Mouse (Mus musculus) spleen, embryonic (tissue): ENCODE data around the gene Ddx46.
"Not testable (repeated sequence)": the region's sequence is repeated elsewhere in the genome, so short reads cannot be mapped to it uniquely, and the experiment has no call there.

Experiments
- CTCF ChIA-PET: fragments of 350-600 bp; sonication (Branson Sonifier 250); formaldehyde crosslinking; loops from one replicate; lab custom pipeline; 2022; lab: Charles Lee

Ddx46 gene

GRCm38 (mm10) chr13:55634639-55635127, at the start of gene Ddx46:
Gene Ddx46, plus strand, starts transcription at chr13:55635027.
- CTCF ChIA-PET, result no interaction called here

- CTCF ChIA-PET, result no interaction called here
Measured at GRCm38 (mm10) chr13:55591961-55592490, 42.8 kb upstream of the Ddx46 start.

- CTCF ChIA-PET, result interaction anchor here (0.9 kb wide), 1 partner anchor 34 kb away, joined by 3 read pairs; no protein-coding TSS in a partner anchor
Measured at GRCm38 (mm10) chr13:55592512-55593253, 42.1 kb upstream of the Ddx46 start.

GRCm38 (mm10) chr13:55593254-55593747, 41.5 kb upstream of the Ddx46 start:
- CTCF ChIA-PET, result interaction anchor here (0.9 kb wide), 1 partner anchor 33 kb away, joined by 3 read pairs; no protein-coding TSS in a partner anchor

- CTCF ChIA-PET, result no interaction called here
Measured at GRCm38 (mm10) chr13:55595375-55595774, 39.5 kb upstream of the Ddx46 start.

- CTCF ChIA-PET, result no interaction called here
Measured at GRCm38 (mm10) chr13:55596802-55597201, 38.0 kb upstream of the Ddx46 start.

GRCm38 (mm10) chr13:55599566-55600540, 35.0 kb upstream of the Ddx46 start, which contains the start of gene B4galt7:
Gene B4galt7, plus strand, starts transcription at chr13:55599896.
- CTCF ChIA-PET, result no interaction called here

- CTCF ChIA-PET, result no interaction called here
Measured at GRCm38 (mm10) chr13:55600657-55601056, 34.2 kb upstream of the Ddx46 start.

- CTCF ChIA-PET, result interaction anchor here (0.5 kb wide), 1 partner anchor 1013 kb away, joined by 6 read pairs; no protein-coding TSS in a partner anchor
Measured at GRCm38 (mm10) chr13:55601611-55602010, 33.2 kb upstream of the Ddx46 start.

GRCm38 (mm10) chr13:55604606-55605005, 30.2 kb upstream of the Ddx46 start:
- CTCF ChIA-PET, result interaction anchor here (0.6 kb wide), 1 partner anchor 946 kb away, joined by 4 read pairs; no protein-coding TSS in a partner anchor

- CTCF ChIA-PET, result interaction anchor here (0.6 kb wide), 1 partner anchor 129 kb away, joined by 13 read pairs; no protein-coding TSS in a partner anchor
Measured at GRCm38 (mm10) chr13:55606899-55607623, 27.8 kb upstream of the Ddx46 start.

GRCm38 (mm10) chr13:55607624-55608006, 27.2 kb upstream of the Ddx46 start:
- CTCF ChIA-PET, result no interaction called here

- CTCF ChIA-PET, result no interaction called here
Measured at GRCm38 (mm10) chr13:55611996-55612395, 22.8 kb upstream of the Ddx46 start.

GRCm38 (mm10) chr13:55613471-55613870, 21.4 kb upstream of the Ddx46 start:
- CTCF ChIA-PET, result no interaction called here

- CTCF ChIA-PET, result no interaction called here
Measured at GRCm38 (mm10) chr13:55619328-55619727, 15.5 kb upstream of the Ddx46 start.

GRCm38 (mm10) chr13:55620275-55620674, 14.6 kb upstream of the Ddx46 start:
- CTCF ChIA-PET, result no interaction called here

GRCm38 (mm10) chr13:55622156-55622648, 12.6 kb upstream of the Ddx46 start:
- CTCF ChIA-PET, result not testable (repeated sequence)

- CTCF ChIA-PET, result no interaction called here
Measured at GRCm38 (mm10) chr13:55622649-55623541, 11.9 kb upstream of the Ddx46 start, which contains the start of gene Caml. Gene Caml, plus strand, starts transcription at chr13:55623005.

GRCm38 (mm10) chr13:55635146-55635571, 332 bp downstream of the Ddx46 start:
- CTCF ChIA-PET, result no interaction called here
